Mouse (Mus musculus) cerebellum, adult (tissue): ENCODE measurements around the gene Rtf2.

ENCODE experiments used
- ATAC-seq: cut with Nextera tagmentation; 2 replicates; pipeline ENCODE4 v1.9.2; 2017; ENCODE audit warnings: mild to moderate bottlenecking, moderate library complexity, mixed read lengths; ENCODE audit not compliant: insufficient number of reproducible peaks, low FRiP score, low TSS enrichment

Gene Rtf2

GRCm38 (mm10) chr2:172480296-172480695, 39.9 kb downstream of the Rtf2 start:
- no peak for ATAC-seq

DNA sequence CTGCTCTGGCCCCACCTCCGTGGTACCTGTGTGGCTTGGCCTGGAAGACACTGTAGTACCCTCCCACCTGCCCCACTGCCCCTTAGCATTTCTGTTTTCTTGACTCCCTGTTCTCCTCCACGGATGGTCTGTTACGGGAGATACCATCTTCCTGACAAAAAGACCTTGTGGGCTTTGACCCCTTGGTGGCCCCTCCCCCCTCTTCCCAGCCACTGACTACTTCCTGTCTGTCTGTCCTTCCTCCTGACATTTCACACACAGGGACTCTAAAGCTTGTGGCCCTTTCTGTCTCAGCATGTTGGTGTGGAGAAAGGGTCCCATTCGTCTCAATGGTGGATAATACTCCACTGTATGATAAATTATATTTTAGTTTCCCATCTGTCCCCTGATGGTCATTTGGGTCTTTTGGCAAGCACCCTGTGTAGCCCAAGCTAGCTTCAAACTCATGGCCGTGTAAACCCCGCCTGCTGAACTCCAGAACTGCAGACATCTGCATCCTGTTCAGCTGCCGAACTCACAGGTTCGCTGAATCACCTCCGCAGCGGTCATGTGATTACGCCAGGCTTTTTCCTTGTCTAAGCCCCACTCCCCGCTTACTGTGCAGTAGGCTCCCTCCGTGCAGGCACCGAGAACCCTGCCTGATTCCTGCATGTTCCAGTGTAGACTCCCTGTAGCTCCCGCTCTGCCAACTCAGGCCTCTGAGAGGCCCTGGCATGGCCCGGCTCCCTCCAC, 41.5 kb downstream of the Rtf2 start:
- no peak for ATAC-seq

GRCm38 (mm10) chr2:172483766-172484413, 43.5 kb downstream of the Rtf2 start:
- no peak for ATAC-seq

DNA sequence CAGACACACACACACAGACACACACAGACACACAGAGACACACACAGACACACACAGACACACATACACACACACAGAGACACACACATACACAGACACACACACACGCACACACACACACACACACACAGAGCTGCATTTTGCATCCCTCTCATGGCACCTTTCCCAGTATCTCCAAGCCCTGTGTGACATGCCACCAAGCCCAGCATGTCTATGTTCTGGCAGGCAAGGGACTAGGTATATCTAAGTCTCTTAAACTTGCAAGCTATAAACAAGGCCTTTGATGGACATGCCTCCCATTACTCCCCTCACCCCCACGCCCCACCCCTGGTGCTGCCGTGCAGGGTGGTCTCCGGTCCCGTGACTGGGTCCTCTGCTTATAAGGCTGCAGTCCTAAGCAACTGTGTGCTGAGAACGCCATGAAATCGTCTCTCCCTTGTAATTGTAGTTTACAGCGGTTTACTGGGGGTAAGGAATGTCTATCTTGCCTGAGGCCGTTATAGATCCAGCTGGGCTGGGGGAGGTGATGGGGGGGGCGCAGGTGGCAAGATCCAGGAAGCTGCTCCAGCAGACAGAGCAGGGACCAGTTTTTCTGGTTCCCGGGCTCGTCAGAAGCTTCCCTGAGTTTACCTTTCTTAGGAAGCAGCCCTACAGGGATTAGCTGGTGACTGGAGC, 44.5 kb downstream of the Rtf2 start:
- ATAC-seq: no peak

GRCm38 (mm10) chr2:172496736-172497345, 56.5 kb downstream of the Rtf2 start:
- no peak for ATAC-seq

- ATAC-seq: no peak
Measured at GRCm38 (mm10) chr2:172498823-172499222, 58.5 kb downstream of the Rtf2 start.

DNA sequence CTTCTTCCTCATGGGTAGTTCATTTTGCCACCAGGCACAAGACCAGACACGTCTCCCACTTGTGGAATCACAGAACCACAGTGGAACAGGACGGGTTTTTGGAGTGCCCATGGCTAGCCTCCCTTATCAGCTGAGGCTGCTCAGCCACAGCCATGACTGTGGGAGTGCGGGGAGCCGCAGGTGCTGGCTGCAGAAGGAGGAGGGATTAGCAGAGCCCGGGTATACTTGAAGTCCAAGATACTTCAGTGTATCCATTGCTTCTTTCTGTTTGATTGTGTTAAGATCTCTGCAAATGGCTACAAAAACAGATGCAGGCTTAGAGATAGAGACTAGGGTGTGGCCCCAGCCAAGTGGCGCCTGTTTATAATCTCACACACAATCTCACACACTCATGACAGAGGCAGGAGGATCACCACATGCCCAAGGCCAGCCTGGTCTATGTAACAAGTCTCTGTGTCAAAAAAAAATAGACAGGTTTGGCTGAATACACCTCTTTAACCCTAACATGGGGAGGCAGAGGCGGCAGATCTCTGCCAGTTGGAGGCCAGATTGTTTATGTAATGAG, 60.5 kb downstream of the Rtf2 start:
- no peak for ATAC-seq

DNA sequence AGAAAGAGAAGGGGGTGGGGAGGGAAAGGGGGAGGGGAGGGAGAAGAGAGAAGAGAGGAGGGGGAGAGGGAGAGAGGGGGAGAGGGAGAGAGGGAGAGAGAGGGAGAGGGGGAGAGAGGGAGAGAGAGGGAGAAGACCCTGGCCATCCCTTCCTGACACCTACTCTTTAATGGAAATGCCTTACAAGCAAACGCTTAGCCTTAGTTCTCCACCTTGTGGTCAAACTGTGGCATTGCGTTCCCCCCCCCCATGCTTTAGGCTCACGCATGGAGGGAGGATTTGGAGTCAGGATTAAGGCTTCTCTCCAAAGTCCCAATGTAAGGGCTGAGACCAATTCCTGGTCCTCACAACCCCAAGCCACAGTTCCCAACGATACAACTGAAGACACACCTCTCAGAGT, 61.0 kb downstream of the Rtf2 start:
- ATAC-seq: 0 out of 2 replicates have a peak, but pooled peaks have one; percentile 17

GRCm38 (mm10) chr2:172502168-172502567, 61.8 kb downstream of the Rtf2 start:
- no peak for ATAC-seq

GRCm38 (mm10) chr2:172506121-172506520, 65.8 kb downstream of the Rtf2 start:
- ATAC-seq: no peak

GRCm38 (mm10) chr2:172510056-172510712, 69.8 kb downstream of the Rtf2 start:
- no peak for ATAC-seq

DNA sequence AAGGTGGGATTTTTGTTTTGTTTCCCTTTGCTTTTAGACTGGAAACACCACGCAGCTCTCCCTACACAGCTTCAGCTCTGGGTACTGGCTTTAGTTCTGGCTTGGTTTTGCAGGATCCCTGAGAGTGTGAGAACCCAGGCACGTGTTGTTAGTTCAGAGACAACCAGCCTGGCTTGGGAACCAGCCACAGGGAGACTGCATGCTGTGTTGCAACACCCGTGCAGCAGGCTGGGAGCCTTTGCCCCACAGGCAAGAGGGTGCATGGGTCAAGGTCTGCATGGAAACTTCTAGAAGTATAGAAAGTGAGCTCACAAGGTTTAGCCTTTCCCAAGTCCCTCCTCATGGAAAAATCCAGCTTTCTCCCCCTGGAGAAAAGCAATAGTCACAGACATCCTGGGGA, 70.5 kb downstream of the Rtf2 start:
- no peak for ATAC-seq

GRCm38 (mm10) chr2:172516407-172516992, 76.1 kb downstream of the Rtf2 start:
- ATAC-seq: no peak
